Mouse (Mus musculus): Measurements from ENCODE around the gene Got2. TPM values are rescaled to one million over a fixed set of nuclear protein-coding genes. Genes with fewer than 3 reads are reported as not detected.
"Not testable (repeated sequence)": the region's sequence is repeated elsewhere in the genome, so short reads cannot be mapped to it uniquely, and the experiment has no call there.

Gene Got2
- polyA plus RNA-seq, 1 experiment from 2014 or later = 390 TPM

- H3K9me3 ChIP-seq (replicated peaks) = no peaks in the 10 kb centered on the region
- no peak overlapping the region for H3K9ac ChIP-seq
- ATAC-seq (replicated peaks; ENCODE audit: insufficient number of reproducible peaks, insufficient read depth, low FRiP score, low read depth) = no peak
- no peak overlapping the region for H3K4me3 ChIP-seq
- H3K4me2 ChIP-seq = no peak overlapping the region
- peaks cover 14% of the 10 kb centered on the region for H3K4me1 ChIP-seq (replicated peaks)
- H3K27me3 ChIP-seq = no peaks in the 10 kb centered on the region
- no peak overlapping the region for H3K27ac ChIP-seq
- 88% methylated on average over 10 of the region's 10 CpGs for WGBS
- H3K36me3 ChIP-seq = peaks cover 7% of the 10 kb centered on the region; the same call in 1 of the 2 replicates
Observed at GRCm38 (mm10) chr8:95837266-95837665, 51.1 kb downstream of the Got2 start.

- Histone ChIP-seq H3K9me3 (replicated peaks) (no peaks in the 10 kb centered on the region), H3K27ac (no peak overlapping the region), H3K4me2 (no peak overlapping the region), H3K27me3 (no peaks in the 10 kb centered on the region), H3K9ac (no peak overlapping the region), H3K4me3 (no peak overlapping the region), H3K4me1 (replicated peaks) (peaks cover 15% of the 10 kb centered on the region), H3K36me3 (peaks cover 7% of the 10 kb centered on the region; the same call in 1 of the 2 replicates)
- no peak for ATAC-seq (replicated peaks; ENCODE audit: insufficient number of reproducible peaks, insufficient read depth, low FRiP score, low read depth)
- 78% methylated on average over 4 of the region's 4 CpGs for WGBS
Observed at GRCm38 (mm10) chr8:95835891-95836290, 52.5 kb downstream of the Got2 start.

DNA sequence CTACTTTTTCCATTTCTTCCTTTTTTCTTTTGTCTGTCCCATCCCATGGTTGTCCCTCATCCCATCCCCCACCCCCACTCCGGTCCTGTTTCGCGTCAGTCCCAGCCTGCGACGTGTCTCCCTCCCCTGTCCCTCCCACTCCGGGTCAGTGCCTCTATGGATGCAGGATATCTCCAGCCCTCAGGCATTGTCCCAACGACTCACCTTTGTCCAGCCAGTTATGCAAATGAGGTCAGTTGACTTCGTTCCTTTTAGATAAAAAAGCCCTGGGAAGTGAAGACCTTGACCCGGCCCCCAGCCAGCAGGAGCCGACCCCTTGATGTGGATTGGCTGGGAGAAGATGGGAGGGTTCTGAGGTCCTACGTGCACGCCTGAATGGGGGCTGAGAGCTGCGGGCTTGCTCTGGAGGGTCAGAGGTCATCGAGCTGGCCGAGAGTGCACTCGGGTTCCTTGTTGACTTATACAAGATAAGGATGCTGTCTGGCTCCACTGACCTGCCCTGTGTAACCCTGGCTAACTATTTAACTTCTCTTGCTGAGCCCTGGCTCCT, 54.8 kb downstream of the Got2 start:
- Histone ChIP-seq H3K4me3 (peak overlapping the region; percentile 42), H3K4me1 (replicated peaks) (peaks cover 15% of the 10 kb centered on the region), H3K9ac (peak overlapping the region; percentile 43; the same call in 1 of the 2 replicates), H3K9me3 (replicated peaks) (no peaks in the 10 kb centered on the region), H3K27ac (0 out of 2 replicates have a peak overlapping the region, but pooled peaks have one; percentile 37), H3K36me3 (no peaks in the 10 kb centered on the region), H3K4me2 (peak overlapping the region; percentile 63), H3K27me3 (no peaks in the 10 kb centered on the region)
- peak; percentile 72 for ATAC-seq (replicated peaks; ENCODE audit: insufficient number of reproducible peaks, insufficient read depth, low FRiP score, low read depth)
- 2% methylated on average over 16 of the region's 16 CpGs for WGBS

GRCm38 (mm10) chr8:95832603-95833434, 55.5 kb downstream of the Got2 start:
- Histone ChIP-seq H3K27me3 (no peaks in the 10 kb centered on the region), H3K4me2 (peak overlapping the region; percentile 63), H3K4me3 (peak overlapping the region; percentile 42), H3K4me1 (replicated peaks) (peaks cover 21% of the 10 kb centered on the region), H3K9me3 (replicated peaks) (no peaks in the 10 kb centered on the region), H3K27ac (0 out of 2 replicates have a peak overlapping the region, but pooled peaks have one; percentile 37), H3K36me3 (no peaks in the 10 kb centered on the region), H3K9ac (peak overlapping the region; percentile 43)
- peak; percentile 45 for ATAC-seq (replicated peaks; ENCODE audit: insufficient number of reproducible peaks, insufficient read depth, low FRiP score, low read depth)
- WGBS = 14% methylated on average over 16 of the region's 16 CpGs

- 86% methylated on average over 3 of the region's 3 CpGs for WGBS
- H3K9ac ChIP-seq = no peak overlapping the region
- no peaks in the 10 kb centered on the region for H3K27me3 ChIP-seq
- no peaks in the 10 kb centered on the region for H3K36me3 ChIP-seq
- H3K9me3 ChIP-seq (replicated peaks) = no peaks in the 10 kb centered on the region
- H3K4me3 ChIP-seq = no peak overlapping the region
- H3K4me2 ChIP-seq = no peak overlapping the region
- ATAC-seq (replicated peaks; ENCODE audit: insufficient number of reproducible peaks, insufficient read depth, low FRiP score, low read depth) = no peak
- no peak overlapping the region for H3K27ac ChIP-seq
- H3K4me1 ChIP-seq (replicated peaks) = peaks cover 23% of the 10 kb centered on the region
Observed at GRCm38 (mm10) chr8:95830144-95830543, 58.2 kb downstream of the Got2 start.

- not testable (repeated sequence) for H3K4me3 ChIP-seq; H3K4me2 ChIP-seq; H3K27me3 ChIP-seq; H3K36me3 ChIP-seq; H3K27ac ChIP-seq; H3K9ac ChIP-seq; ATAC-seq (replicated peaks; ENCODE audit: insufficient number of reproducible peaks, insufficient read depth, low FRiP score, low read depth); H3K9me3 ChIP-seq (replicated peaks)
- H3K4me1 ChIP-seq (replicated peaks) = peaks cover 10% of the 10 kb centered on the region
- 64% methylated on average over 25 of the region's 25 CpGs for WGBS
Observed at GRCm38 (mm10) chr8:95825162-95825561, 63.2 kb downstream of the Got2 start, which contains the start of gene Sap18b. Gene Sap18b, plus strand, starts transcription at chr8:95825346.

- Histone ChIP-seq H3K9me3 (replicated peaks) (no peaks in the 10 kb centered on the region), H3K4me1 (replicated peaks) (peaks cover 10% of the 10 kb centered on the region), H3K4me3 (no peak overlapping the region), H3K9ac (no peak overlapping the region), H3K27ac (peak overlapping the region; percentile 1; the same call in 1 of the 2 replicates), H3K27me3 (no peaks in the 10 kb centered on the region), H3K36me3 (no peaks in the 10 kb centered on the region), H3K4me2 (no peak overlapping the region)
- 23% methylated on average over 3 of the region's 3 CpGs for WGBS
- ATAC-seq (replicated peaks; ENCODE audit: insufficient number of reproducible peaks, insufficient read depth, low FRiP score, low read depth) = peak; percentile 64
Observed at GRCm38 (mm10) chr8:95822699-95823098, 65.6 kb downstream of the Got2 start.

GRCm38 (mm10) chr8:95822096-95822495, 66.3 kb downstream of the Got2 start:
- Histone ChIP-seq H3K27ac (peak overlapping the region; percentile 1; the same call in 1 of the 2 replicates), H3K27me3 (no peaks in the 10 kb centered on the region), H3K9me3 (replicated peaks) (no peaks in the 10 kb centered on the region), H3K4me2 (no peak overlapping the region), H3K4me1 (replicated peaks) (peaks cover 14% of the 10 kb centered on the region), H3K36me3 (no peaks in the 10 kb centered on the region), H3K9ac (no peak overlapping the region), H3K4me3 (no peak overlapping the region)
- no peak for ATAC-seq (replicated peaks; ENCODE audit: insufficient number of reproducible peaks, insufficient read depth, low FRiP score, low read depth)
- WGBS = 84% methylated on average over 5 of the region's 5 CpGs

GRCm38 (mm10) chr8:95821266-95821665, 67.1 kb downstream of the Got2 start:
- no peak overlapping the region for H3K4me3 ChIP-seq
- peaks cover 20% of the 10 kb centered on the region for H3K4me1 ChIP-seq (replicated peaks)
- WGBS = 78% methylated on average over 6 of the region's 6 CpGs
- no peaks in the 10 kb centered on the region for H3K36me3 ChIP-seq
- ATAC-seq (replicated peaks; ENCODE audit: insufficient number of reproducible peaks, insufficient read depth, low FRiP score, low read depth) = no peak
- no peak overlapping the region for H3K4me2 ChIP-seq
- H3K9ac ChIP-seq = no peak overlapping the region
- H3K27me3 ChIP-seq = no peaks in the 10 kb centered on the region
- H3K27ac ChIP-seq = no peak overlapping the region
- H3K9me3 ChIP-seq (replicated peaks) = no peaks in the 10 kb centered on the region

GRCm38 (mm10) chr8:95818211-95818610, 70.1 kb downstream of the Got2 start:
- H3K27ac ChIP-seq = peak overlapping the region; percentile 90
- H3K4me3 ChIP-seq = no peak overlapping the region

GRCm38 (mm10) chr8:95817597-95817996, 70.8 kb downstream of the Got2 start:
- Histone ChIP-seq H3K9me3 (replicated peaks) (no peaks in the 10 kb centered on the region), H3K27ac (peak overlapping the region; percentile 90), H3K9ac (no peak overlapping the region), H3K27me3 (no peaks in the 10 kb centered on the region), H3K4me2 (peak overlapping the region; percentile 36), H3K4me3 (no peak overlapping the region), H3K4me1 (replicated peaks) (peaks cover 21% of the 10 kb centered on the region), H3K36me3 (no peaks in the 10 kb centered on the region)
- WGBS = 61% methylated on average over 3 of the region's 3 CpGs
- no peak for ATAC-seq (replicated peaks; ENCODE audit: insufficient number of reproducible peaks, insufficient read depth, low FRiP score, low read depth)

More at GRCm38 (mm10) chr8:95818211-95818610, 70.1 kb downstream of the Got2 start:
- WGBS = 11% methylated on average over 1 of the region's 1 CpGs
- Histone ChIP-seq H3K9me3 (replicated peaks) (no peaks in the 10 kb centered on the region), H3K4me2 (peak overlapping the region; percentile 36), H3K27me3 (no peaks in the 10 kb centered on the region), H3K4me1 (replicated peaks) (peaks cover 22% of the 10 kb centered on the region), H3K36me3 (no peaks in the 10 kb centered on the region), H3K9ac (no peak overlapping the region)
- ATAC-seq (replicated peaks; ENCODE audit: insufficient number of reproducible peaks, insufficient read depth, low FRiP score, low read depth) = peak; percentile 88
